Mouse (Mus musculus): Measurements from ENCODE around the gene Cfdp1.

The Cfdp1 gene

GRCm38 (mm10) chr8:111801456-111801855, 52.6 kb downstream of the Cfdp1 start:
- no peak for DNase-seq (ENCODE audit: low read depth in 2 of 2, low spot score in 2 of 2)

GRCm38 (mm10) chr8:111796528-111796927, 57.6 kb downstream of the Cfdp1 start:
- no peak for DNase-seq (ENCODE audit: low read depth in 2 of 2, low spot score in 2 of 2)

GRCm38 (mm10) chr8:111793324-111793917, 60.7 kb downstream of the Cfdp1 start:
- DNase-seq (ENCODE audit: low read depth in 2 of 2, low spot score in 2 of 2), result no peak

- no peak for DNase-seq (ENCODE audit: low read depth in 2 of 2, low spot score in 2 of 2)
Observed at GRCm38 (mm10) chr8:111789639-111790038, 64.5 kb downstream of the Cfdp1 start.

- no peak for DNase-seq (ENCODE audit: low read depth in 2 of 2, low spot score in 2 of 2)
Observed at GRCm38 (mm10) chr8:111789200-111789599, 64.9 kb downstream of the Cfdp1 start.

GRCm38 (mm10) chr8:111788497-111788896, 65.6 kb downstream of the Cfdp1 start:
- DNase-seq (ENCODE audit: low read depth in 2 of 2, low spot score in 2 of 2), result no peak

GRCm38 (mm10) chr8:111788085-111788484, 66.0 kb downstream of the Cfdp1 start:
- DNase-seq (ENCODE audit: low read depth in 2 of 2, low spot score in 2 of 2), result no peak

- DNase-seq (ENCODE audit: low read depth in 2 of 2, low spot score in 2 of 2), result no peak
Observed at GRCm38 (mm10) chr8:111787683-111788082, 66.4 kb downstream of the Cfdp1 start.

GRCm38 (mm10) chr8:111786701-111787588, 67.1 kb downstream of the Cfdp1 start:
- no peak for DNase-seq (ENCODE audit: low read depth in 2 of 2, low spot score in 2 of 2)

- DNase-seq (ENCODE audit: low read depth in 2 of 2, low spot score in 2 of 2), result no peak
Observed at GRCm38 (mm10) chr8:111786116-111786515, 68.0 kb downstream of the Cfdp1 start.

GRCm38 (mm10) chr8:111782671-111783394, 71.3 kb downstream of the Cfdp1 start:
- no peak for DNase-seq (ENCODE audit: low read depth in 2 of 2, low spot score in 2 of 2)

GRCm38 (mm10) chr8:111782161-111782560, 71.9 kb downstream of the Cfdp1 start:
- DNase-seq (ENCODE audit: low read depth in 2 of 2, low spot score in 2 of 2), result no peak

GRCm38 (mm10) chr8:111780697-111781424, 73.2 kb downstream of the Cfdp1 start:
- DNase-seq (ENCODE audit: low read depth in 2 of 2, low spot score in 2 of 2), result no peak

GRCm38 (mm10) chr8:111779690-111780089, 74.4 kb downstream of the Cfdp1 start:
- no peak for DNase-seq (ENCODE audit: low read depth in 2 of 2, low spot score in 2 of 2)

GRCm38 (mm10) chr8:111778801-111779200, 75.3 kb downstream of the Cfdp1 start:
- DNase-seq (ENCODE audit: low read depth in 2 of 2, low spot score in 2 of 2), result no peak

GRCm38 (mm10) chr8:111776492-111776891, 77.6 kb downstream of the Cfdp1 start:
- no peak for DNase-seq (ENCODE audit: low read depth in 2 of 2, low spot score in 2 of 2)

- DNase-seq (ENCODE audit: low read depth in 2 of 2, low spot score in 2 of 2), result no peak
Observed at GRCm38 (mm10) chr8:111775766-111776165, 78.3 kb downstream of the Cfdp1 start.

- no peak for DNase-seq (ENCODE audit: low read depth in 2 of 2, low spot score in 2 of 2)
Observed at GRCm38 (mm10) chr8:111773476-111773875, 80.6 kb downstream of the Cfdp1 start.

GRCm38 (mm10) chr8:111773057-111773456, 81.0 kb downstream of the Cfdp1 start:
- DNase-seq (ENCODE audit: low read depth in 2 of 2, low spot score in 2 of 2), result no peak

GRCm38 (mm10) chr8:111772083-111772482, 82.0 kb downstream of the Cfdp1 start:
- no peak for DNase-seq (ENCODE audit: low read depth in 2 of 2, low spot score in 2 of 2)

GRCm38 (mm10) chr8:111771625-111772020, 82.5 kb downstream of the Cfdp1 start:
- no peak for DNase-seq (ENCODE audit: low read depth in 2 of 2, low spot score in 2 of 2)

All from CD8-positive naive resting alpha-beta T cell, adult 2 months (primary cell).